Mouse (Mus musculus) intestine, postnatal 0 days (tissue): ENCODE measurements around the gene Tecr. TPM values are rescaled to one million over a fixed set of nuclear protein-coding genes. Genes with fewer than 3 reads are reported as not detected.
A peak's percentile ranks its signal among the peaks of the same experiment; 100 is the strongest.

Experiments
- ATAC-seq: fragments of 200-750 bp; cut with Nextera tagmentation; 2 replicates; pipeline ENCODE4 v1.8.0; 2017; ENCODE audit warnings: mild to moderate bottlenecking, moderate TSS enrichment, moderate library complexity
- H3K27ac ChIP-seq: fragments of 300-500 bp; sonication (generic); 2 replicates; pipeline ENCODE4 v1.5.1; 2014; ENCODE audit warnings: mild to moderate bottlenecking, low read depth, low read length, moderate library complexity
- H3K27me3 ChIP-seq: fragments of 300-500 bp; sonication (generic); replicated peaks from 2 replicates; pipeline ENCODE4 v1.6.1; 2014; ENCODE audit warnings: low read length, mixed read lengths; ENCODE audit not compliant: control insufficient read depth, insufficient read depth
- H3K36me3 ChIP-seq: fragments of 300-500 bp; sonication (generic); 2 replicates; pipeline ENCODE4 v1.6.1; 2014; ENCODE audit warnings: mild to moderate bottlenecking, moderate library complexity; ENCODE audit not compliant: control insufficient read depth, insufficient read depth
- H3K4me1 ChIP-seq: fragments of 300-500 bp; sonication (generic); replicated peaks from 2 replicates; pipeline ENCODE4 v1.6.1; 2014; ENCODE audit warnings: antibody characterized with exemption, low read length, mixed read lengths; ENCODE audit not compliant: control insufficient read depth, insufficient read depth
- H3K4me2 ChIP-seq: fragments of 300-500 bp; sonication (generic); replicated peaks from 2 replicates; pipeline ENCODE4 v1.6.1; 2014; ENCODE audit warnings: low read depth, mild to moderate bottlenecking, moderate library complexity
- H3K4me3 ChIP-seq: fragments of 300-500 bp; sonication (generic); 2 replicates; pipeline ENCODE4 v1.5.1; 2014; ENCODE audit warnings: low read depth, low read length
- H3K9ac ChIP-seq: fragments of 300-500 bp; sonication (generic); 2 replicates; pipeline ENCODE4 v1.6.1; 2014; ENCODE audit warnings: mild to moderate bottlenecking, low read depth, low read length
- H3K9me3 ChIP-seq: fragments of 300-500 bp; sonication (generic); 2 replicates; pipeline ENCODE4 v1.6.1; 2016; ENCODE audit warnings: mixed run types; ENCODE audit not compliant: control insufficient read depth
- CTCF ChIP-seq: sonication (generic); IDR thresholded peaks from 2 replicates; pipeline ENCODE4 v1.5.1; 2016; ENCODE audit warnings: low read depth, mild to moderate bottlenecking, control low read depth, antibody characterized with exemption, moderate library complexity
- WGBS: fragments of 180-500 bp; shearing (Covaris S2); extraction: QIAGEN DNeasy Blood & Tissue Kit; methylation state at CpG from one replicate; pipeline ENCODE4 v1.1.7; 2014; 5-methylcytosine and 5-hydroxymethylcytosine counted together
- polyA plus RNA-seq: library from polyadenylated mRNA; unstranded; fragments of >200 nt; fragmentation: Nextera tagmentation; extraction: Ambion mirVana; gene quantifications from 2 replicates; pipeline ENCODE4 v1.2.1, GENCODE M21; 2015

Tecr gene
- polyA plus RNA-seq, 1 experiment from 2014 or later = 320 TPM

DNA sequence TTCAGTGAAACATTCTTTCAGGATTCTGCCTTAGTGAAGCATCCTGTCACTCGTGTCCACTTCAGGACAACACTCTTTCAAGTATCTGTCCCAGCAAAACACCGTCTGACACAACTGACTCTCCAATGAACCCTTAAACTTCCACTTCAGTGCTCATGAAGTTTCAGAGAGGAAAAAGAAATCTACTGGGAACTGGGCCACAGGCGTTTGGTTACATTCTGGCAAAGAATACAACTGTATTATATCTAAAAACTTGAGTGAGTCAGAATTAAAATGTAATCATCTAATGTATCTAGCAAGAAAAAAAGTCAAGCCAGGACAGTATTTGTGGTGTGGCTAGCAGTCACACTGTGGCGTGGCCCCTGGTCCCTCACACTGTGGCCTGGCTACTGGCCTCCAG is 31.1 kb upstream of the Tecr start:
- WGBS = 71% methylated on average over 4 of the region's 4 CpGs
- no peaks in the 10 kb centered on the region for H3K9me3 ChIP-seq
- no peak for ATAC-seq

DNA sequence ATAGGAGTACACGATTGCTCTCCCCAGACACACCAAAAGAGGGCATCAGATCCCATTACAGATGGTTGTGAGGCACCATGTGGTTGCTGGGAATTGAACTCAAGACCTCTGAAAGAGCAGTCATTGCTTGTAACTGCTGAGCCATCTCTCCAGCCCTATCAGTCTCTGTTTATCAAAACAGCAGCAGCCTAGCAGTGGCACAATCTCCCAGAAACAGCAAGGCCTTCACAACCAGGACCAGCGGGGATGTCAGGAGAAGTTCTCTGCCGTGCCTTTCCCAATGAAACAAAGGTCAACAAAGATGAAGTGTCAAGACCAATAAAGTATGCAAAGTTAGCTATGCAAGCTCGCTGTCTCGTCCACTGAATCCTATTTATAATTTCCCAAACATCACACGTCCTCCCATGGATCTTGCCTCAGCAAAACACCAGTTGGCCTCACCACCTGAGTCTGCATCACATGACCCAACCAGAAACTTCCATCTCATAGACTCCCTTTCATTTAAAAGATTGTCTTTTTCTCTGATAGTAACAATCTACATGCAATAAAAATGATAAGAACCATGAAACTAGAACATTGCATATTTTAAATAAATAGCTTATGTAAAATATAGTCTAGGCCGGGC is 24.4 kb upstream of the Tecr start:
- no peaks in the 10 kb centered on the region for H3K36me3 ChIP-seq
- ATAC-seq = peak; percentile 31; the same call in 1 of the 2 replicates
- no peak overlapping the region for H3K9ac ChIP-seq
- no peak overlapping the region for H3K4me3 ChIP-seq
- 48% methylated on average over 7 of the region's 7 CpGs for WGBS
- H3K27ac ChIP-seq = no peak overlapping the region
- TF ChIP-seq CTCF = no peak
- H3K4me2 ChIP-seq = no peak overlapping the region
- H3K4me1 ChIP-seq = no peaks in the 10 kb centered on the region
- no peaks in the 10 kb centered on the region for H3K27me3 ChIP-seq
- no peaks in the 10 kb centered on the region for H3K9me3 ChIP-seq

More for the DNA sequence above, 31.1 kb upstream of the Tecr start:
- Histone ChIP-seq H3K27ac (no peak overlapping the region), H3K36me3 (no peaks in the 10 kb centered on the region), H3K4me2 (no peak overlapping the region), H3K27me3 (no peaks in the 10 kb centered on the region), H3K4me1 (no peaks in the 10 kb centered on the region), H3K4me3 (no peak overlapping the region), H3K9ac (no peak overlapping the region)
- no peak for TF ChIP-seq CTCF

DNA sequence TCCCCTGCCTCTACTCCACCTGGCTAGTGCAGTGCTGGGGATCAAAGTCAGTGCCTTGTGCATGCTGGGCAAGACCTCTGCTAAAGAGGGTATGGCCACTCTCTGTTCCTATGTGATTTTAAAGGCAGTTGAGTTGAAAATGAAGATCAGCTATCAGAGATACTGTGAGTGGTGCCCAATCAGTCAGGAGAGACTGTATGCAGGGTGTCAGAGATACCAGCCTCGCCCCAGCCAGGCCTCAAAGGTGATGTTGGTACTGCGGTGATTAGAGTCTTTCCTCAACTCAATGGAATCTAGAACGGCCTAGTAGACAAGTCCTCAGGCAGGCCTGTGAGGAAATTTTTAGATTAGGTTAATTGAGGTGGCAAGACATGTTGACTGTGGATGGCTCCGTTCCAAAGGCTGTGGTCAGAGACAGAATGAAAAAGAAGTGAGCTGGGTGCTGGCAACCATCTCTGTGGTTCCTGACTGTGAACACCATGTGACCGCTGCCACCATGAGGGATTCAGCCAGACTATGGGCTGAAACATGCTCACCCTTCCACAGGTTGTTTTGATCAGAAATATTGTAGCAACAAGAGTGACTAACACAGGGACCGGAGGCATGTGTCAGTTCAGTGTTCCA is 18.0 kb upstream of the Tecr start:
- no peak for TF ChIP-seq CTCF
- no peak overlapping the region for H3K27ac ChIP-seq
- H3K4me2 ChIP-seq = no peak overlapping the region
- no peaks in the 10 kb centered on the region for H3K27me3 ChIP-seq
- H3K9ac ChIP-seq = no peak overlapping the region
- H3K4me3 ChIP-seq = no peak overlapping the region
- no peaks in the 10 kb centered on the region for H3K36me3 ChIP-seq
- H3K9me3 ChIP-seq = no peaks in the 10 kb centered on the region
- ATAC-seq = no peak
- H3K4me1 ChIP-seq = no peaks in the 10 kb centered on the region; the same call in 1 of the 2 replicates
- 75% methylated on average over 6 of the region's 6 CpGs for WGBS

DNA sequence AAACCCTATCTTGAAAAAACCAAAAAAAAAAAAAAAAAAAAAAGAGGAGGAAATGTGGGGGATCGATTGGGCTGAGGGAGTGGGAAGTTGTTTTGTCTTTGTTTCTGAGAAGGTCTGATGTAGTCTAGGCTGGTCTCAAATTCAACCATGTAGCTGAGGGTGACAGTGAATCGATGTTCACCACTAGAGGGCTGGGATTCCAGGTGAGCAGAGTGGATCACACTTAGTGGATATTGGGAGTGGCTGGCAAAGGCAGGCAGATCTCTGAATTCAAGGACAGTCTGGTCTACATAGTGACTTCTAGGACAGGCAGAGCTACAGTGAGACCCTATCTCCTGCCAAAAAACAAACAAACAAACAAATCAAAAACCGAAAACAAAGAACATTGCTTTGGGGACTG is 17.0 kb upstream of the Tecr start:
- ATAC-seq = no peak
- Histone ChIP-seq H3K4me3 (no peak overlapping the region), H3K27ac (no peak overlapping the region), H3K4me2 (no peak overlapping the region), H3K36me3 (no peaks in the 10 kb centered on the region), H3K27me3 (no peaks in the 10 kb centered on the region), H3K9ac (no peak overlapping the region), H3K4me1 (no peaks in the 10 kb centered on the region; the same call in 1 of the 2 replicates), H3K9me3 (no peaks in the 10 kb centered on the region)
- WGBS = 34% methylated on average over 3 of the region's 3 CpGs
- peak; percentile 86 for TF ChIP-seq CTCF

DNA sequence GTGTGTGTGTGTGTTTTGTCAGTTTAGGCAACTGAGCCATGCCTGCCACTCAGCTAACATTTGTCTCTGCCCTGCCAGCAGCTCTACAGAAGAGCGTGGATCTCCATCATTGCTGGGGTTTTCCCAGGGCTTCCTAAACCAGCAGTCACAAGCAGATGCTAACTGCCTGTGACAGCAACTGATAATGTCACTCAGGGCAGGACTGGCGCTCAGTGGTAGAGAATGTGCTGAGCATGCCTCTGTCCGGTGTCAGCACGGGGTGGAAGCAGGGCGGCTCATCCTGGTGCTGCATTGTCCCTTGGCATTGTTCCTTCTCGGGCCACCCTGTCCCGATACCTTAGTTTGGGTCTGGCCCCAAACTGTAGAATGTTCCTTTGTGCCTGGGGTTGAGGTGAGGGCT is 15.8 kb upstream of the Tecr start:
- Histone ChIP-seq H3K9me3 (no peaks in the 10 kb centered on the region), H3K27ac (no peak overlapping the region), H3K36me3 (no peaks in the 10 kb centered on the region), H3K4me1 (no peaks in the 10 kb centered on the region; the same call in 1 of the 2 replicates), H3K4me3 (no peak overlapping the region), H3K27me3 (no peaks in the 10 kb centered on the region), H3K9ac (no peak overlapping the region), H3K4me2 (no peak overlapping the region)
- no peak for TF ChIP-seq CTCF
- 89% methylated on average over 7 of the region's 7 CpGs for WGBS
- no peak for ATAC-seq

- Histone ChIP-seq H3K4me2 (peak overlapping the region; percentile 61), H3K9ac (no peak overlapping the region), H3K27me3 (no peaks in the 10 kb centered on the region), H3K9me3 (no peaks in the 10 kb centered on the region), H3K36me3 (no peaks in the 10 kb centered on the region), H3K27ac (no peak overlapping the region), H3K4me3 (peak overlapping the region; percentile 11; the same call in 1 of the 2 replicates), H3K4me1 (no peaks in the 10 kb centered on the region; the same call in 1 of the 2 replicates)
- peak; percentile 98 for TF ChIP-seq CTCF
- WGBS = 6% methylated on average over 23 of the region's 23 CpGs
- ATAC-seq = peak; percentile 68
These were observed 14.7 kb upstream of the Tecr start for GRCm38 (mm10) chr8:83622389-83622989.
